Mouse (Mus musculus) T-cell, adult 2 months (primary cell): ENCODE data around the gene Nat10.

ENCODE experiments used
- DNase-seq: peaks from one replicate; pipeline ENCODE4 v3.0.0; 2022; ENCODE audit warnings: low spot score

The Nat10 gene

DNA sequence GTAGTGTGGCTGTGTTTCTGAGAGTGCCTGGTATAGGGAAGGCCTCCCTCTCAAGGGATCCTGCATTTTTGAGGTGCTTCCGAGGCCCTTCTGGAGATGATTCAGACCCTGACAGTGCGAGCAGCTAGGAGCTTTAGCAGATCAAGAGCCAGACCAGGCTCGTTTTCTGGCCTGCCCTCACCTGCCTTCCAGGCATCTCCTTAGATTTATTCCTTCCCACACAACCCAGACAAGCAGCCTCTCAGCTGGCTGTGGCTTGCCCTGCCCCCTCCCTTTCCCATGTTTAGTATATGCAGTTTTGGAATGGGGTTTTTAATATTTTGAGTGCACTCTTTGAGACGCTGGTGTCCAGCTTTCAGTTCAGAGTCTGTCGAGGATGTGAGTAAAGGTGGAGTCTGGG lies 70.2 kb downstream of the Nat10 start:
- DNase-seq: no peak

DNA sequence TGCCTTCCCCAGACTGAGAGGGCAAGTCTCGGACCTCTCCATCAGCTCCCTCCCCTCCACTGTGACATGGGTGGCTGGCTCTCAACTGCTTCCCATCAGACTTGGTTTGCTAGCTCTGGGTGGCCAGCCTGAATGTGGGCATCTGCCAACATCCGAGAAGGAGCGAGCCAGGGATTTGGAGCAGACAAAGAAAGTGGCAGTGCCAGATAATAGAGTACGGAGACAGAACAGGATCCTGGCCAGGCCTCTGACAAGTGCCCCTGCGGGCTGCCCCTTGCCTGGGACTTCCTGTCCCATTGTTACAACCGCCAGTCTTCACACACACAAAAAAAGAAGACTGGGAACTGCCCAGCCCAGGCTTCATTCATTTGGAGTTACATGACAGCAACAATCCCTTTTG lies 70.6 kb downstream of the Nat10 start:
- DNase-seq: no peak

DNA sequence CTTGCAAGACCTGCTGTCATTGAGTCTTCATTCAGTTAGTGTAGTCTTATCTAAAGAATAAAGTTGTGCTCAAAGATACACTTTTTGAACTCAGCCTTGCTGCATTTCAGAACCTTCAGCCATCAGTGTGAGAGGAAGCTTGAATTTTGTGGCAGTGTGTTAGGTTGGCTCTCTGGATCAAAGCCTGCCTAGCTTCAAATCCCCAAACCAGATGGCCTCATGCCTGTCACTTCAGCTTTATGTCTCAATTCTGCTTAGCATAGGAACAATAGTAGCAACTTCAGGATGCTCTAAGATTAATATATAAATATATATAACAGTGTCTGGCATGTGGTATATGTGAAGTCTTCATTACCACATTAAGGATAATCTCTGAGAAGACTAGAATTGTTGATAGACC lies 73.2 kb downstream of the Nat10 start:
- no peak for DNase-seq

DNA sequence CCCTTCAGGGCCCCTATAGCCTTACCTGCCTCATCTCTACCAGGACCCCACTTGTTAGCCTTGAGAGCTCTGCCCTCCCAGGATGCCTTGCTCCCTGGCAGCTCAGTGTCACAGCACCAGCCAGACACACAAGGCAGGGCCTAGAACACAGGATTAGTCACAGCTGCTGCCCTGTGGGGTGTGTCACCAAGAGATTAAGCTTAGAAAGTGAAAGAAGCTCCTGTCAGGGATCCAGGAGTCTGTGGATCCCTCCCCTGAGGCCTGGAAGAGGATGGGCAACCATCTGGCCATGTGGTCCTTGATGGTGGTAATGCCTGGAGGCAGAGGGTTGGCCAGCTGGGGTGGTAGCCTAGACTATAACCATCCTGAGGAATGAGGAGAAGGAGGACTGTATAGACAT lies 73.9 kb downstream of the Nat10 start:
- no peak for DNase-seq

DNA sequence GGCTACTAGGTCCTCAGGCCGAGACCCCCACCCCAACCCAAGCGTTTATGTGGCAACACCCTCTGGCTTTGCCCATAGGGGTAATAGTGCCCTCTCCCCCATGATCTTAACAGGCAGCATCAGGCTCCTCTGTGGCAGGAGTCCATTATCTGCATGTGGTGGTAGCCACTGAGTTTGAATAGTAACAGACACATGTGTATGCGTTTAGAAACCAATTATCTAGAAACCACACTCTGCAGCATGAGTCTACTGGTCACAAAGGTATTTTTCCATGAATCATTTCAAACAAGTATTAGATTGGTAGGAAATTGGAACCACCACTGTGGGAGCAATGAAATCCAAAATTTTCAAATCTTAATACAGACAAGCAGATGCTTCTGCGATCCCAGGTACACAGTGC lies 75.5 kb downstream of the Nat10 start:
- no peak for DNase-seq

DNA sequence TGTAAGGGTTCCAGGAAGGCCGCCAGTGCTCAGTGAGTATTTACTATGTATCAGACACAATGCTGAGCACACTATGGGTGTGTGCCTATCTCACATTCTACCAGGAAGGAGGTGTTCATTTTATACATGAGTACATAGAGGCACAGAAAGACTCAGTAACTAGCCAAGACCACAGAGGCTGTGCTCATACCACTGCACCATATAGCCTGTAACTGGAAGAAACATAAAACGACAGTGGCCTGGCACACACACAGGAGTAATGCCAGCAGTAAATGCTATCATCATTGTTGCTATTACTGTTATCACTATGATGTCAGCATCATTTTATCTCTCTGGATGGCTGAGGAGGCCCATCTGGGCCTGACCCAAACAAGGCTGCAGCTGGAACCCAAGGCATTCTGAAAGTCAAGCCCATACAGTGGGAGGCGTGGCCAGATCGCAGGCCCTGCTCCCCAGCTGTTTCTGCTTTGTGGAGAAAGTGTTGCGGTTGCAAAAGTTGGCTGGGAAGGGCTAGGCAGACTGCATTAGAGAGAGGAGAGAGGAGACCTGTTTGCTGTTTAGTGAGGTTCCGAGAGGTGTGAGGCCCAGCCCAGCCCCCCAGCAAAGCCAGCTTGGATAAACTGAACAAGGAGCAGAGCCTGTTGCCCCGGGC lies 76.0 kb downstream of the Nat10 start:
- no peak for DNase-seq

DNA sequence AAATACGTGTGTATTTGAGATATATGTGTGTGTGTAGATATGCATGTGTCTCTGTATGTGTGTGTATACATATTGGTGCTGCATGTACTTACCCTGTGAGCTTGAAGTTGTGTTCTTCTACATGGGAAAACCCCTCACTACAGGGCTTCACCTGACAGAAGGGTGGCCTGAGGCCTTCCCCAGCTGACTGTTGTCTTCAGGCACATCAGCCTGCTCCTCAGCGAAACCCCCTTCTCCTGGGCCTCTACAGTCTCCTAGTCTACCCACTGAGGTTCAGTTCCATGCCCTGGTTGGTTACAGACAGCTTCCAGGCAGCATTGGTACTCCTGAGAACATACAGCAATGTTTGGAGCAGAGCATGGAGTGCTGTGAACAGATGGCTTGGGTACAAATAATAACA lies 76.6 kb downstream of the Nat10 start:
- DNase-seq: peak; percentile 35

DNA sequence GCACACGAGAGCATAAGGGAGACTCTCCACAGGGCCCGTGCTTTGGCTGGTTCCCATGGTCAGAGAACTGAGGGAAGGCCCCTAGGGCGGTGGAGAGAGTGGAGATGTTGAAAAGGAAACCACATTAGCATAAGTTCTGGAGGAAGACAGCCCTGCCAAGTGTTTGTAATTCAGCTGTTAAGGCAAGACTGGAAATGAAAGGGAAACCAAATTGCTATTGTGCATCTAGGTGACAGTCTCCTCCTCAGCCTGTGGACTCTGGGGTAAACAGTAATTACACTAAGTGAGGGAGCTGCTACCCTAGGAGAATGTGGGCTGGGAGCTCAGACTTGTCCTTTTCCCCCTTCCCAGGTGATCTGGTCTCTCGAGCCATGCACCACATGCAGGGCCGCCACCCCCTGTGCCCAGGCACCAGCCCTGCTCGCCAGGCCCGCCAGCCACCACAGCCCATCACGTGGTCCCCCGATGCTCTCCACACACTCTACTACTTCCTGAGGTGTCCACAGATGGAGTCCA lies 78.1 kb downstream of the Nat10 start:
- DNase-seq: peak; percentile 70

DNA sequence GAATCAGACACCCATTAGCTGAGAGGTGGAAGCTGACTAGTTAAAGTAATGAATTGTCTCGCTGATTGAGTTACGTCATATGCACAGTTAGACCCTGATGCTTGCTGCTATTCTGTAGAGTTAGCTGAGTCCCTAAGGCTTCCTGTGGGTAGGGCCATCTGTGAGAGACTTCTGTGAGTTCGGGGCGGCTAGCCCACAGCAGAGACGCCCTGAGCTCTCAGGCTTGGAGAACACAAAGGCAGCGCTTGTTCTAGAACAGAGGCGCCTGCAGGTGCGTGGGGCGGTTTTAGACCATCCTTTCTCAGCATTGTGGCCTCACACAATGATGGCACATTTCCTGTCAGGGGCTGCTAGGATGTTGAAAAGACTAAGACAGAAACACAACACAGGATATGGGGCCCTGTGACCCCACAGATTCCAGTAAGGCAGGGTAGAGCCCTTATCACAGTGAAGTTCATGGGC lies 78.8 kb downstream of the Nat10 start:
- DNase-seq: peak; percentile 93

DNA sequence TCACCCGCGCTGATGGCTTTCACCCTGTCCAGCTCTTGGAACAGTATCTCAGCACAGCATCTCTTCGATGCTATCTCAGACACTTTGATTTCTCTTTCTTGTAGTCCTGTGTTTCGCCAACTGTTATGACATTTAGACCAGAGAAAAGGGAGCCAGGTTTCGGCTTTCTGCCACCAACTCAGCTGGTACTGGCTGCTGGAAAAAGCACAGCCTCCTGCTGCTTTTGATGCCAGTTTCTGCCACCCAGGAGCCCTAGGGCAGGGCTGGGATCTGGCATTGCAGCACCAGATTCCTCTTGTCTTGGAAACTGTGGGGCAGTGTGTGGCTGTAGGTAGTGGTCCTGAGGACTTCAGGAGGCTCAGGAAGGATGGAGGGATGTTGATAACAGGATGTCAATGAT lies 79.9 kb downstream of the Nat10 start:
- DNase-seq: no peak

DNA sequence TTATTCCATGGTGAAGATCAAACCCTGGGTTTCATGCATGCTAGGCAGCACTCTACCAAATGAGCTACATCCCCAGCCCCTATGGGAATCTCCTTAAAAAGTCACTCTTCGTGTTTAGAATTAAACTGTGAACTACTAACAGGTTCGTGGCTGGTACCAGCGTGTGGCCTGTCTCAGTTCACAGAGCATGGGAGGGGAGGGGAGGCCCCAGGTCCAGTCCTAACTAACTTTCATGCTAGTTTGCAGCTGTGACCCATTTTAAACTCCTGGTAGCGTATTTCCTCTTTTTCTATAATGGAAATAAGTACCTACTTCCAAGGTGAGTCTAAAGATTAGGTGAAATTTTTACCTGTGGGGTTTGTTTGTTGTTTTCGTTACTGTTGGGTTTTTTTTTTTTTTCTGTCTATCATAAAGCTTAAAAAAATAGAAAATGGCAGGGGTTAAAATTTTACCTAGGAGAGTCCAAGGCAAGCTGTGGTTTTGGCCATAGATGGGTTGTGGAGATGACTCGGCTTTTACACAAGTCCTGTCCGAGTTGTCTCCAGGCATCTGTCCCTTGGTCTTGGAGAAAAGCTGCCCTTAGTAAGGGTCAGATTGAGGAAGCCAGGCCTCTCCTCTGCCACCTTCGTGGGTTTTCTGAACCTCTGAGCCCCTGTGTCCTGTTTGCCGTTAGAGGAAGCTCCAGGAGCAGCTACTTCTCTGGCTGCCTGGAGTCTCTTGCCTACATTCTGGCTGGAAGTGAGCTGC lies 80.5 kb downstream of the Nat10 start:
- DNase-seq: no peak

DNA sequence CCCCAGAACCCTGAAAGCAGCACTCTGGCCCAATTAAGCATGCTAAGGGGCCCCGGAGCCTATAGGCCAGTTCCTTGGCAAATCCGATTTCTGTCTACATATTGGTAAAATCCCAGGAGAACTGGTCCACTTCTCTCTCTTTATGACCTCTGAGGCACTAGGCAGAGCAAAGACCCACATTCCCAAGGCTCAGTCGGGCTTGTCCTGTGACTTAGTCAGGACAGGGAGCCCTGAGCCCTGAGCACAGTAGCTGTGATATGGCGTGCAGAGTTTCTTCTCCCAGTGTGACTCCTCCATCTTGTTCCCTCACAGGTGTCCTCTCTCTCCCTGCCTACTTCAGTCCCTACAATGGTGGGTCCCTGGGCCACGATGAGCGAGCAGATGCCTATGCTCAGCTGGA lies 82.6 kb downstream of the Nat10 start:
- DNase-seq: no peak

DNA sequence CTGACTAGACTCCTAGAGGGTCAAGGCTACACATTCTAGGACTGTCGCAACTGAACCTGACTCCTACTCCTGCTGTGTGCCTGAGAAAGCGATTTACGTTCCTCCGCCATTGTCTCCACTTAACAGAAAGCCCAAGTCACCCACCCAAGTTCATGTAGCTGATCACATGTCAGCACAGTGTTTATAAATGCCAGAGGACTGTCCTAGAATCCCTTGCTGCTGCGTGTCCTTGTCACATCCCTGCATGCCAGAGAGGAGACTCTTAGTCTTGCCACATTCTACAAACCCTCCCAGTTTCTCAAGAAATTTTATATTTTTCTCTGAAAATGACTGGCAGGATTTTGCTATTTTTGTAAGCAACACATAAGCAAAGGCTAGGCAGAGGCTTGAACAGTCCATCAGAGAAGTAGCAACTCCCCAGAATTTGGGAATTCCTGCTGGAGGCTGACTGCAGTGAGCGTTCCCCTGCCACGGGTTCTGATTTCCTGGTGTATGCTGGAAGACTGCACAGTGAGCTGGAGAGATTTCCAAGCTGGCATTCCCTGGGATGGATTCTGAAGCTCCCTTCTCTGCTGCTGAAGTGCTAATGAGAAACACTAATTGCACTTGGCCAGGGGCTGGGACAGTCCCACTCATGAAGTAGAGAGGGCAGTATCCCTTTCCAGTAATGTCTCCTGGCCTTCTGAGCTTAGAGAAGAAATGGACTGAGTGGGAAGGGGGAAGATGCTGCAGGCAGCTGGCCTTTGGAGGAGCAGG lies 83.3 kb downstream of the Nat10 start:
- no peak for DNase-seq

DNA sequence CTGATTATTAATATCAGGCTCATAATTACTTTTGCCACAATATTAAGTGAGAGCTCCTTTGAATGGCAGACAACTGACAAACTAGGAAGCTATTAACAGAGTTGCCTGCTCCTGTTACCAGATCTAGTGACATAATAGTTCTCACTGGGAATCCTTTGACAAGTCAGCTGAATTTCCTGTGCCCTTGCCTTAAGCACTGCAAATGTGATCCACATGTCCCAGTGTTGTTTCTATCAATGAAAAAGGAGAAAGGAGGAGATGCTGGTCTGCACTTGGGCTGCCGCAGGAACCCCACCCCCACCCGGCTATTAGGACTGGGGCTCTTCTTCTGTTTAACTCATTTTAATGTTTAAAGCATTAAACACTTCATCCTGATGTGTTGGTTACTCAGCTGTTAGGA lies 84.3 kb downstream of the Nat10 start:
- DNase-seq: no peak

DNA sequence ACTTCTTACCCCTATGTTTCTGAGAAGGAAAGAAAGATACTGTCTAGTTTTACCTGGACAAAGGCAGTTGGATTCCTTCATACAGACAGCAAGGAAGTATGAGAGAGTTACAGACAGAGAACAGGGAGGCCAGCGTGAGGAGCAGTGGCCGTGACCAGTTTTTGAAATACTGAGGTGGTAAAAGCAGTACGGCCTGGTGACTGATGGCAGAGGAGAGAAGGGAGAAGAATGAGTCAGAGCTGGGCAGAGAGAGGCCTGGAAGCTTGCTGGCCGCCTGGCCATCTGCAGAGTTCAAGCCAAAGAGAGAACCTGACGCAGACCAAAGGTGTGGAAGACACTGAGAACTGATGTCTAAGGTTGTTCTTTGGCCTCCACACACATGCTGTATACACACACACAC lies 85.7 kb downstream of the Nat10 start:
- no peak for DNase-seq

DNA sequence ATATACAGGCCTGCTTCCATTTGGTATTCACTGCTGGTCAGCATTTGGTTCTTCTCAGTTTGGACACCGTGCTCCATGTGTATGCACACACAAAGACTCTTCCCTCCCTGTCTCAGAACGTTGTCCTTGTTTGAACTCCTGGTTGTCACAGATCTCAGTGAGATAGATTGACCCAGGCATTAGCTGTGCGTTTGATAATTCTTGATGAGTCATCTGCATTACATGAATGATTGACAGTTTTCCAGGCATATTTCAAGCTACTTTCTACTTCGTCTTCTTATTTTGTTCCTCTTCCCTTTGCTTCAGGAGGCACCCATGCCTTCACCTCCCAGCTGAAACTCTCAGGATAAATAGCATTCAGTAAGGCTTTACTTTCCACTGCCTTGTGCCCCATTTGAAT lies 87.5 kb downstream of the Nat10 start:
- DNase-seq: no peak

DNA sequence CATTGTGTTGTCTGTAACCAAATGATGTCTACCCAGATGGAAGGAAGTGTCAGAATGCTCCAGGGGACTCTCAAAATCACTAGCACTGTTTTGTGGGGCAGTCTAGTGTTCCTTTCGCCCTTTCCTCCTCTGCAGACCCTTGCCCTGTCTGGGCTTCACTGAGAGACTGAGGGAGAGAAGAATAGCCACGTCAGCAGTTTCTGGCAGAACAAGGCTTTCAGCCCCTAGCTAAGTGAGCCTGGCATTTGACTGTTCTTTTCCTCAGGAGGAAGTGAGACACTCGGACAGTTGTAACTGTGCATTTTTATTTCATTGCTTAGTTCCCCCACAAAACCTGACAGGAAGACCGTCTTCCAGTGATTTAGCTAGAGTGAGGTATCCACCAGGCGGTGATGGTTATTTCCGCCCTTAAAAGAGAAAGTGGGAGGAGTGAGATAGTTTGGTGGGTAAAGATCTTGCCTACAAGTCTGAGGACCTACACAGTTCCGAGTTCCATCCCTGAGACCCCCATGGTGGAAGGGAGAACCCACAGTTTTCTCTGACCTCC lies 88.4 kb downstream of the Nat10 start:
- DNase-seq: peak; percentile 51
